Mouse (Mus musculus) spleen, postnatal 10 days (tissue): ENCODE measurements around the gene Smc3.

ENCODE experiments used
- DNase-seq, 2 experiments: peaks; one replicate each; pipeline ENCODE4 v3.0.0; 2021 to 2022; ENCODE audit warnings: low spot score in 2 of 2

The Smc3 gene

GRCm38 (mm10) chr19:53599757-53600539 lies at the start of gene Smc3:
Gene Smc3, plus strand, starts transcription at chr19:53600398.
- DNase-seq: peak; percentile 100

GRCm38 (mm10) chr19:53550972-53551371 lies 49.2 kb upstream of the Smc3 start:
- no peak for DNase-seq

GRCm38 (mm10) chr19:53552216-53552786 lies 47.9 kb upstream of the Smc3 start:
- DNase-seq: no peak

GRCm38 (mm10) chr19:53552795-53553194 lies 47.4 kb upstream of the Smc3 start:
- no peak for DNase-seq

GRCm38 (mm10) chr19:53554402-53554801 lies 45.8 kb upstream of the Smc3 start:
- DNase-seq: no peak

- no peak for DNase-seq
Observed at GRCm38 (mm10) chr19:53554981-53555616, 45.1 kb upstream of the Smc3 start.

- no peak for DNase-seq
Observed at GRCm38 (mm10) chr19:53556841-53557240, 43.4 kb upstream of the Smc3 start.

GRCm38 (mm10) chr19:53557267-53557936 lies 42.8 kb upstream of the Smc3 start:
- no peak for DNase-seq

- no peak for DNase-seq
Observed at GRCm38 (mm10) chr19:53560436-53560835, 39.8 kb upstream of the Smc3 start.

GRCm38 (mm10) chr19:53564174-53564573 lies 36.0 kb upstream of the Smc3 start:
- DNase-seq: no peak

GRCm38 (mm10) chr19:53565565-53566277 lies 34.5 kb upstream of the Smc3 start:
- DNase-seq: no peak

- peak in 1 of 2 experiments; percentile 14 for DNase-seq
Observed at GRCm38 (mm10) chr19:53567864-53568263, 32.3 kb upstream of the Smc3 start.

- peak in 1 of 2 experiments; percentile 2 for DNase-seq
Observed at GRCm38 (mm10) chr19:53568553-53568952, 31.6 kb upstream of the Smc3 start.

- DNase-seq: peak in 1 of 2 experiments; percentile 6
Observed at GRCm38 (mm10) chr19:53571056-53571455, 29.1 kb upstream of the Smc3 start.

- peak in 1 of 2 experiments; percentile 11 for DNase-seq
Observed at GRCm38 (mm10) chr19:53571501-53572428, 28.4 kb upstream of the Smc3 start.

- peak in 1 of 2 experiments; percentile 5 for DNase-seq
Observed at GRCm38 (mm10) chr19:53572607-53573006, 27.6 kb upstream of the Smc3 start.

- peak in 1 of 2 experiments; percentile 7 for DNase-seq
Observed at GRCm38 (mm10) chr19:53573151-53573550, 27.0 kb upstream of the Smc3 start.

GRCm38 (mm10) chr19:53574131-53574530 lies 26.1 kb upstream of the Smc3 start:
- peak in 1 of 2 experiments; percentile 7 for DNase-seq

GRCm38 (mm10) chr19:53574546-53574945 lies 25.7 kb upstream of the Smc3 start:
- peak in 1 of 2 experiments; percentile 2 for DNase-seq

GRCm38 (mm10) chr19:53575296-53576010 lies 24.7 kb upstream of the Smc3 start:
- DNase-seq: peak in 1 of 2 experiments; percentile 5
